Mouse (Mus musculus): ENCODE measurements at regions not wholly inside any gene's neighbourhood (a gene's known extent, or its start where the extent isn't known, plus 50 kb on each side); places are given as distances from the start of the nearest gene placed in this dataset.

DNA sequence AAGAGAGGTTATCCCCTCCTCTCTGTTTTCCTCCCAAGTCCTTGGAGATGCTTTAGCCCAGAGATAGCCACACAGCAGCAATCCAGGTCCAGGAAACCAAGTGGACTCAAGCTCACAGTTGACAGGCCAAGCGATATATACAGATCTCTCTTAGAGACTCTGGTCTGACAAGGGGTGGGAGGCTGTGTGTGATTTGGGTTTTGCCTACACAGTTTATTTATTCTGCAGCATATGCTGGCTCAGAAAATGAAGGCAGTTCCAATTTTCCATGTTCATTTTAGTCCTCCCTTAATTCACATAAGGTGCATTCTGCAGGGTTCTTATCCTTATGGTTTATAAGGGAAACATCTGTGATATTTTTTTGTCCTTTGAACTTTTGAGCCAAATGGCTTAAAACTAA, 595.0 kb upstream of the Apob start:
- Histone ChIP-seq H3K4me1 (ENCODE audit: control insufficient read depth in 2 of 2, insufficient read depth in 2 of 2, low read length in 2 of 2) (no peaks in the 10 kb centered on the region), H3K27me3 (ENCODE audit: control insufficient read depth, insufficient read depth, low read length) (no peaks in the 10 kb centered on the region), H3K9ac (ENCODE audit: low read length) (no peak overlapping the region), H3K27ac (replicated peaks in 1 of 2; ENCODE audit: control insufficient read depth in 1 of 2, insufficient read depth in 1 of 2, low read depth in 2 of 2, low read length in 2 of 2) (no peak overlapping the region), H3K36me3 (ENCODE audit: control insufficient read depth, insufficient read depth, low read length) (no peaks in the 10 kb centered on the region), H3K9me3 (ENCODE audit: control insufficient read depth, low read length) (no peaks in the 10 kb centered on the region), H3K4me3 (ENCODE audit: control insufficient read depth in 1 of 2, insufficient read depth in 1 of 2, low read depth in 1 of 2, low read length in 2 of 2) (no peak overlapping the region), H3K4me2 (ENCODE audit: low read length) (no peak overlapping the region)
- ATAC-seq (ENCODE audit: insufficient number of reproducible peaks, insufficient read depth, low FRiP score, low read depth): no peak
- 74% methylated on average over 1 of the region's 1 CpGs for WGBS

DNA sequence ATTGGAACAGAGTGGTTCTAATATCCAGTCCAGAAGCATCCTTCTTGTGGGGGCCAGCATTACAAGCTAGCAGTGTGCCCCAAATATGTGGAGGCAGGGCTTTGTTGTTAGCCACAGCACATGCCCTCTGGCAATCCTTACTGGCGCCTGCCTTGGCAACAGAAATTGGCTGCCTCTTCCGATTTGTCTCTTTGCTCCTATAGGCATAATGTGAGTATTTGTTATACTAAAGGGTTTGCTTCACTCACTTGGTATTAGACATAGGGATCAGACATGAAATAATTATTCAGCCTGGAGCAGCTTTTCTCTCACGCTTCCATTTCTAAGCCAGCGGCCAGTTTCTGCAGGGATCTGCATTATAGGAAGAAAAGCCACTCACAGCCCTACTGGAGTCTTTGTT, 573.6 kb upstream of the Apob start:
- no peak for ATAC-seq (ENCODE audit: insufficient number of reproducible peaks, insufficient read depth, low FRiP score, low read depth)
- no peaks in the 10 kb centered on the region for H3K9me3 ChIP-seq (ENCODE audit: control insufficient read depth, low read length)
- no peaks in the 10 kb centered on the region for H3K36me3 ChIP-seq (ENCODE audit: control insufficient read depth, insufficient read depth, low read length)
- H3K4me1 ChIP-seq (ENCODE audit: control insufficient read depth in 2 of 2, insufficient read depth in 2 of 2, low read length in 2 of 2): no peaks in the 10 kb centered on the region
- no peak overlapping the region for H3K4me2 ChIP-seq (ENCODE audit: low read length)
- no peak overlapping the region for H3K27ac ChIP-seq (replicated peaks in 1 of 2; ENCODE audit: control insufficient read depth in 1 of 2, insufficient read depth in 1 of 2, low read depth in 2 of 2, low read length in 2 of 2)
- H3K4me3 ChIP-seq (ENCODE audit: control insufficient read depth in 1 of 2, insufficient read depth in 1 of 2, low read depth in 1 of 2, low read length in 2 of 2): no peak overlapping the region
- WGBS: 80% methylated on average over 4 of the region's 4 CpGs
- no peaks in the 10 kb centered on the region for H3K27me3 ChIP-seq (ENCODE audit: control insufficient read depth, insufficient read depth, low read length)
- no peak overlapping the region for H3K9ac ChIP-seq (ENCODE audit: low read length)

DNA sequence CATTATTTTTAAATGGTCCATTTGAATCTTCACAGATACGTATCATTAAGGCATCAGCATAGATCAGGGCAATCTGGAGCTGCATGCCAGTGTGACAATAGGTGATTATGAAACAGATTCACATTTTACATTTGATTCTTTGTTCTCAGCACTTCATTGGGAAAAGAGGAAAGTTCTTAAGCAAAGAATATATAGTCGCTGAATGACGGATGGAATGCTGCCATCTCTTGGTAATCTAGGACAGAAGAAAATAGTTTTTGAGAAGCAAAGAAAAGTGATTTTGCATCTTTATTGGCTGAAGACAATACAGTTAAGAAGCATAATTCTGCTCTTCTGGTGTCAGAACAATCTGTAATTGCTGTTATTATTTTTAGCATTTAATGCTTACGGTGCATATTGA, 565.6 kb upstream of the Apob start:
- Histone ChIP-seq H3K9ac (ENCODE audit: low read length) (no peak overlapping the region), H3K27ac (replicated peaks in 1 of 2; ENCODE audit: control insufficient read depth in 1 of 2, insufficient read depth in 1 of 2, low read depth in 2 of 2, low read length in 2 of 2) (no peak overlapping the region), H3K27me3 (ENCODE audit: control insufficient read depth, insufficient read depth, low read length) (no peaks in the 10 kb centered on the region), H3K4me2 (ENCODE audit: low read length) (no peak overlapping the region), H3K36me3 (ENCODE audit: control insufficient read depth, insufficient read depth, low read length) (no peaks in the 10 kb centered on the region), H3K4me1 (ENCODE audit: control insufficient read depth in 2 of 2, insufficient read depth in 2 of 2, low read length in 2 of 2) (no peaks in the 10 kb centered on the region), H3K4me3 (ENCODE audit: control insufficient read depth in 1 of 2, insufficient read depth in 1 of 2, low read depth in 1 of 2, low read length in 2 of 2) (no peak overlapping the region), H3K9me3 (ENCODE audit: control insufficient read depth, low read length) (no peaks in the 10 kb centered on the region)
- no peak for ATAC-seq (ENCODE audit: insufficient number of reproducible peaks, insufficient read depth, low FRiP score, low read depth)
- WGBS: 81% methylated on average over 4 of the region's 4 CpGs

DNA sequence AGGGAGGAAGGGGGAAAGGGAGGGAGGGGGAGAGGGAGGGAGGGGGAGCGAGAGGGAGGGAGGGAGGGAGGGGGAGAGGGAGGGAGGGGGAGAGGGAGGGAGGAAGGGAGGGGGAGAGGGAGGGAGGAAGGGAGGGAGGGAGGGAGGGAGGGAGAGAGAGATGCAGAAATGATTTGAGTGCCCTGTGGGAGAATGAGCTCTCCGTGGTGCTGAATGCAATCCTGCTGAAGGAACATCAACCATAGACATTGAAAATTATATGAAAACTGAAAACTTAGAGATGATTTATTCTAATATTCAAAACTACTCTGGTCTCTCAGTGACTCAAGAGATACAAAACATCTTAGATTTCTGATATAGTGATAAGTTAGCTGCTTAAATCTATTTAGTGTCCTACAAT, 557.2 kb upstream of the Apob start:
- 15% methylated on average over 1 of the region's 2 CpGs for WGBS
- no peak overlapping the region for H3K4me2 ChIP-seq (ENCODE audit: low read length)
- H3K27ac ChIP-seq (replicated peaks in 1 of 2; ENCODE audit: control insufficient read depth in 1 of 2, insufficient read depth in 1 of 2, low read depth in 2 of 2, low read length in 2 of 2): no peak overlapping the region
- no peaks in the 10 kb centered on the region for H3K36me3 ChIP-seq (ENCODE audit: control insufficient read depth, insufficient read depth, low read length)
- no peak overlapping the region for H3K4me3 ChIP-seq (ENCODE audit: control insufficient read depth in 1 of 2, insufficient read depth in 1 of 2, low read depth in 1 of 2, low read length in 2 of 2)
- H3K9ac ChIP-seq (ENCODE audit: low read length): no peak overlapping the region
- no peaks in the 10 kb centered on the region for H3K4me1 ChIP-seq (ENCODE audit: control insufficient read depth in 2 of 2, insufficient read depth in 2 of 2, low read length in 2 of 2)
- no peaks in the 10 kb centered on the region for H3K27me3 ChIP-seq (ENCODE audit: control insufficient read depth, insufficient read depth, low read length)
- ATAC-seq (ENCODE audit: insufficient number of reproducible peaks, insufficient read depth, low FRiP score, low read depth): no peak
- H3K9me3 ChIP-seq (ENCODE audit: control insufficient read depth, low read length): no peaks in the 10 kb centered on the region

DNA sequence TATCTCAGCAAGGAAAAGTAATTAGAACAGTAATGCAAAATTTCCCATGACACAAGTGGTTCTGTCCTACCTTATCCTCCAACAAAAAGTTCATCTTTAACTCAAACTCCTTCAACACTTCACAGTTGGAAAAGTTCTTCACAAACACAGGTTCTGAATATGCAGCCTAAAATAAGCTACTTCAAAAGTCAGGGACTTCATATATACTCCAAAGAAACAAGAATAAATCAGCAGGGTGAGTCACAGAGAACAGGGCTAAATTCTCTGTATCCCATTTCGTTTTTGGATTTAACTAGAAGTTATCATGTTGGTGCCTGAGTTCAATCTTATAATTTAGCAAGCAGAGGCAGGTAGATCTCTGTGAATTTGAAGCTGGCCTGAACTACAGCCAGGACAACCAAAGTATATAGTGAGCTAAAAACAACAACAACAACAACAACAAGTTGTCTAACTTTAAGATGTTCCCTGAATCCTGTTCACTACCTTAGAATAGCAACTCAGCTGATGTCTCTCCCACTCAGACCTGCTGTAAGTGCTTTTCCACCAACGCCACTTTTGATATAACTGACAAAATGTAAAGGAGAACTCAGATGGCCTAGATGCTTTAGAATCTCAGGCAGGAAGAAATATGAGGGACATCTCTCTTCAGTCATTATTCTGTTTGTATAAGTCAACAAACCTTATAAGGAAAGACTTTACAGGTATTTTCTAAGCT, 555.5 kb upstream of the Apob start:
- H3K4me1 ChIP-seq (ENCODE audit: control insufficient read depth in 2 of 2, insufficient read depth in 2 of 2, low read length in 2 of 2): no peaks in the 10 kb centered on the region
- no peak overlapping the region for H3K27ac ChIP-seq (replicated peaks in 1 of 2; ENCODE audit: control insufficient read depth in 1 of 2, insufficient read depth in 1 of 2, low read depth in 2 of 2, low read length in 2 of 2)
- no peak overlapping the region for H3K4me2 ChIP-seq (ENCODE audit: low read length)
- ATAC-seq (ENCODE audit: insufficient number of reproducible peaks, insufficient read depth, low FRiP score, low read depth): no peak
- 40% methylated on average over 2 of the region's 2 CpGs for WGBS
- H3K9ac ChIP-seq (ENCODE audit: low read length): no peak overlapping the region
- H3K36me3 ChIP-seq (ENCODE audit: control insufficient read depth, insufficient read depth, low read length): no peaks in the 10 kb centered on the region
- no peaks in the 10 kb centered on the region for H3K27me3 ChIP-seq (ENCODE audit: control insufficient read depth, insufficient read depth, low read length)
- H3K4me3 ChIP-seq (ENCODE audit: control insufficient read depth in 1 of 2, insufficient read depth in 1 of 2, low read depth in 1 of 2, low read length in 2 of 2): no peak overlapping the region
- no peaks in the 10 kb centered on the region for H3K9me3 ChIP-seq (ENCODE audit: control insufficient read depth, low read length)

DNA sequence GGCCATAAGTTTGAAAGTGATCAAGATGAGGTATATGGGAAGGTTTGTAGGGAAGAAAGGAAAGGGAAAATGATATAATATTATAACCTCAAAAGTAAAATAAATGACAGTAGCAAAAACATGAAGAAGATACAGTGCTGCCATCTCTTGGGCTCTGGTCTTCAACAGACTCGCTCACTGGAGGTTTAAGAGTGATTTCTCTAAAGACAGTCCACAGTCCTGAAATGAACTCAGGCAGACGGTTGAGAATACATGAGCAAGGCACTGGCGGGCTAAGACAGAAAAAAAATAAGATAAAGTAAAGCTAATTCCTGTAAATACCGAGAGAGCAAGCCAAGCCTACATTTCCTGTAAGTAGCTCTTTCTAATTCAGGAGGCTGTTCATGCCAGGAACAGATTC, 546.5 kb upstream of the Apob start:
- 45% methylated on average over 4 of the region's 4 CpGs for WGBS
- H3K27me3 ChIP-seq (ENCODE audit: control insufficient read depth, insufficient read depth, low read length): no peaks in the 10 kb centered on the region
- no peak for ATAC-seq (ENCODE audit: insufficient number of reproducible peaks, insufficient read depth, low FRiP score, low read depth)
- H3K36me3 ChIP-seq (ENCODE audit: control insufficient read depth, insufficient read depth, low read length): no peaks in the 10 kb centered on the region
- H3K9me3 ChIP-seq (ENCODE audit: control insufficient read depth, low read length): no peaks in the 10 kb centered on the region
- no peak overlapping the region for H3K9ac ChIP-seq (ENCODE audit: low read length)
- no peaks in the 10 kb centered on the region for H3K4me1 ChIP-seq (ENCODE audit: control insufficient read depth in 2 of 2, insufficient read depth in 2 of 2, low read length in 2 of 2)
- no peak overlapping the region for H3K4me3 ChIP-seq (ENCODE audit: control insufficient read depth in 1 of 2, insufficient read depth in 1 of 2, low read depth in 1 of 2, low read length in 2 of 2)
- no peak overlapping the region for H3K4me2 ChIP-seq (ENCODE audit: low read length)
- no peak overlapping the region for H3K27ac ChIP-seq (replicated peaks in 1 of 2; ENCODE audit: control insufficient read depth in 1 of 2, insufficient read depth in 1 of 2, low read depth in 2 of 2, low read length in 2 of 2)

DNA sequence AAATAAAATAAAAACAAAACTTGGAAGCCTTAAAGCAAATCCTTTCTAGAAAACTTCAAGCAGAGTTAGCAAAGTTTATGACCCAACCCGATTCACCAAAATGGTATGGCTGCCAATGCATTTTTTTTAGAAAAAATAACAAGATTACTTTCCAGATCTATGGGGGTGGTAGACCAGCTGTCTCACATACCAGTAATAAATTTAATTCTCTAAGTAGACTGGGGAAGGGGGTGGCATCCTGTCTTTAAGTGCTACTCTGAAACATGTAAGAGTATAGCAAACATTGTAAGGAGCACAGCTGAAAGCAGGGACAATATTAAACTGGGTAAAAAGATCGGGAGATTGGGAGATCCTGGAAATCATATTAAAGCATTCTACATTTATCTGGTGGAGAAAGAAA, 532.2 kb upstream of the Apob start:
- Histone ChIP-seq H3K9me3 (ENCODE audit: control insufficient read depth, low read length) (no peaks in the 10 kb centered on the region), H3K4me2 (ENCODE audit: low read length) (no peak overlapping the region), H3K4me1 (ENCODE audit: control insufficient read depth in 2 of 2, insufficient read depth in 2 of 2, low read length in 2 of 2) (no peaks in the 10 kb centered on the region), H3K4me3 (ENCODE audit: control insufficient read depth in 1 of 2, insufficient read depth in 1 of 2, low read depth in 1 of 2, low read length in 2 of 2) (no peak overlapping the region), H3K36me3 (ENCODE audit: control insufficient read depth, insufficient read depth, low read length) (no peaks in the 10 kb centered on the region), H3K9ac (ENCODE audit: low read length) (no peak overlapping the region), H3K27ac (replicated peaks in 1 of 2; ENCODE audit: control insufficient read depth in 1 of 2, insufficient read depth in 1 of 2, low read depth in 2 of 2, low read length in 2 of 2) (no peak overlapping the region), H3K27me3 (ENCODE audit: control insufficient read depth, insufficient read depth, low read length) (no peaks in the 10 kb centered on the region)
- ATAC-seq (ENCODE audit: insufficient number of reproducible peaks, insufficient read depth, low FRiP score, low read depth): no peak
- WGBS: 79% methylated on average over 2 of the region's 2 CpGs

DNA sequence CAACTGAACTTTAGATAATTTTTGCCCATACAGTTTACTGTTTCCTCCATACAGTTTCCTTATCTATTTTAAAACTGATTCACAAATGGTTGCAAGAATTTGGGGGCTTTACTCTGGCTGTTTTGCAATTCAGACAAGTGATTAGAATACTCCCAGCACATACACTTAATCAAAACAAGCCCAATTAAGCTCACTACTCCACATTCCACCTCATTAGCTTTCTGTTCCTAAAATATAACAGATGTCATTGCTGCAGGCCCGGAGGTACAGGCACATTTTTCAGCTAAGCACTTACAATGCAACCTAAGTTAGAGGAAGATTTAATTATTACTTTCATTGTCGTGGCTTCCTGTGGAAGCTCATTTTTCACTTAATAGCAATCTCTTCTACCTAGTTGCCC, 526.9 kb upstream of the Apob start:
- Histone ChIP-seq H3K36me3 (ENCODE audit: control insufficient read depth, insufficient read depth, low read length) (no peaks in the 10 kb centered on the region), H3K9me3 (ENCODE audit: control insufficient read depth, low read length) (no peaks in the 10 kb centered on the region), H3K4me3 (ENCODE audit: control insufficient read depth in 1 of 2, insufficient read depth in 1 of 2, low read depth in 1 of 2, low read length in 2 of 2) (no peak overlapping the region), H3K4me1 (ENCODE audit: control insufficient read depth in 2 of 2, insufficient read depth in 2 of 2, low read length in 2 of 2) (no peaks in the 10 kb centered on the region), H3K4me2 (ENCODE audit: low read length) (no peak overlapping the region), H3K27ac (replicated peaks in 1 of 2; ENCODE audit: control insufficient read depth in 1 of 2, insufficient read depth in 1 of 2, low read depth in 2 of 2, low read length in 2 of 2) (no peak overlapping the region), H3K9ac (ENCODE audit: low read length) (no peak overlapping the region), H3K27me3 (ENCODE audit: control insufficient read depth, insufficient read depth, low read length) (no peaks in the 10 kb centered on the region)
- WGBS: 57% methylated on average over 2 of the region's 2 CpGs
- ATAC-seq (ENCODE audit: insufficient number of reproducible peaks, insufficient read depth, low FRiP score, low read depth): no peak
